Mouse (Mus musculus) limb, embryonic 12.5 days (tissue): ENCODE data around the gene Spata4. TPM values are rescaled to one million over a fixed set of nuclear protein-coding genes. Genes with fewer than 3 reads are reported as not detected.
A peak's percentile ranks its signal among the peaks of the same experiment; 100 is the strongest.

ENCODE experiments used
- ATAC-seq: fragments of 200-750 bp; cut with Nextera tagmentation; 2 replicates; pipeline ENCODE4 v1.8.0; 2017; ENCODE audit warnings: low read depth, moderate TSS enrichment; ENCODE audit not compliant: insufficient number of reproducible peaks, insufficient read depth, low FRiP score, low TSS enrichment
- H3K27ac ChIP-seq: fragments of 300-500 bp; sonication (generic); 2 replicates; pipeline ENCODE4 v1.5.1; 2016; ENCODE audit warnings: mild to moderate bottlenecking, moderate library complexity
- H3K27me3 ChIP-seq: fragments of 300-500 bp; sonication (generic); 2 replicates; pipeline ENCODE4 v1.6.1; 2016; ENCODE audit warnings: mild to moderate bottlenecking, moderate library complexity
- H3K36me3 ChIP-seq: fragments of 300-500 bp; sonication (generic); 2 replicates; pipeline ENCODE4 v1.6.1; 2016; ENCODE audit warnings: mild to moderate bottlenecking, moderate library complexity
- H3K4me1 ChIP-seq: fragments of 300-500 bp; sonication (generic); replicated peaks from 2 replicates; pipeline ENCODE4 v1.6.1; 2016
- H3K4me2 ChIP-seq: fragments of 300-500 bp; sonication (generic); 2 replicates; pipeline ENCODE4 v1.6.1; 2016; ENCODE audit warnings: mild to moderate bottlenecking, moderate library complexity
- H3K4me3 ChIP-seq: fragments of 300-500 bp; sonication (generic); replicated peaks from 2 replicates; pipeline ENCODE4 v1.5.1; 2016; ENCODE audit warnings: mild to moderate bottlenecking
- H3K9ac ChIP-seq: fragments of 300-500 bp; sonication (generic); replicated peaks from 2 replicates; pipeline ENCODE4 v1.6.1; 2016; ENCODE audit warnings: mild to moderate bottlenecking, moderate library complexity
- H3K9me3 ChIP-seq: fragments of 300-500 bp; sonication (generic); 2 replicates; pipeline ENCODE4 v1.6.1; 2016; ENCODE audit warnings: mild to moderate bottlenecking, moderate library complexity
- WGBS: fragments of 180-500 bp; shearing (Covaris S2); methylation state at CpG from one replicate; pipeline ENCODE4 v1.1.7; 2016; 5-methylcytosine and 5-hydroxymethylcytosine counted together
- polyA plus RNA-seq: library from polyadenylated mRNA; unstranded; fragments of >200 nt; fragmentation: Nextera tagmentation; extraction: Ambion mirVana; gene quantifications from 2 replicates; pipeline ENCODE4 v1.2.1, GENCODE M21; 2016

Gene Spata4
- polyA plus RNA-seq: not detected in 2 replicates

DNA sequence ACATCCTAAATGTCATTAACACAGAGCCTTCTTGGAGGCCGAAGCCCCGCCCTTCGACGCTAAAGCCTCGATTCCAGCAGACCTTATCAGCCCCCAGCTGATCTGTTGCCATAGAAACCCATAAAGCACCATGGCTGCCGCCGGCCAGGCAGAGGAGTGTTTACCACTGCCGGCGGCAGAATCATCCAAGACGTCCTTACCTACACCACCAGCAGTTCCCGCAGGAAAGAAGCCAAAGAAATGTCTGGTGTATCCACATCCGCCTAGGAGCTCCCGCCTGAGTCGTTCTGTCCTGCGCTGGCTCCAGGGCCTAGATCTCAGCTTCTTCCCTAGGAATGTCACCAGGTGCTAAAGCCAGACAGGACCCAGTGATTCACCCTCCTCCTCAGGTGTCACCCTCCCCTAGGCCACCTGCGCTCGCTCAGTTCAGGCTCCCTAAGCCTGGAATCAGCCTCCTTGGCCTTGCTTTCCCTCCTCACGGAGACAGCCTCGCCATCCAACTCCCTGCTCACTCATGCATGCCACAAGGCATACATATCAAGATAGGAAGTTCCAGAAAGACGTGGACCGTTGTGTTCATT, at the start of gene Spata4:
TSS of gene Spata4 (plus strand) at position 111 of the 581 bp plus-strand sequence.
- no peaks in the 10 kb centered on the region for H3K36me3 ChIP-seq
- peak within 1 kb of the TSS; percentile 62 for H3K4me2 ChIP-seq
- 0 out of 2 replicates have a peak, but pooled peaks cover 6% of the 10 kb centered on the region for H3K4me1 ChIP-seq
- 12% methylated on average over 21 of the region's 21 CpGs for WGBS
- H3K27me3 ChIP-seq: no peaks in the 10 kb centered on the region
- no peaks in the 10 kb centered on the region for H3K9me3 ChIP-seq
- H3K4me3 ChIP-seq: peak within 1 kb of the TSS; percentile 31
- peak; percentile 63; the same call in 1 of the 2 replicates for ATAC-seq
- H3K9ac ChIP-seq: no peak within 1 kb of the TSS
- H3K27ac ChIP-seq: no peak within 1 kb of the TSS

DNA sequence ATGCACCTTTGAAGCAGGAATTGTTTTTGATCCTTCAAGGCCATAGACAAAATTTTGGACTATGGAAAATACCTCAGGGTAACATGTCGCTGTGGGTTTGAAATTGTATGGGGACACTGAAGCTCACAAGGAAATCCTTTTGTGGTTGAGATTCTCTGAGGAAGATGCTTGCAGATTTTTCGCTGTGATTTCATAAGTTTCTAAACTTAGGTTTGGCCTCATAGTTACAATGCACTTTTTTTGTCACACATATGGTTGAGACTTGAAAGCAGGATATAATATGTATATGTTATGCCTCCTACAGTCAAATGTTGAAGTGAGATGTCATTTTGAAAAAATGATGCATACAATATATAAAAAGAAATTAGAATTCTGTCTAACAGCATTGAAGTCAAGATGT, 45.7 kb upstream of the Spata4 start:
- H3K4me2 ChIP-seq: no peak overlapping the region
- no peak overlapping the region for H3K27ac ChIP-seq
- H3K4me3 ChIP-seq: no peak overlapping the region
- no peaks in the 10 kb centered on the region for H3K9me3 ChIP-seq
- WGBS: 88% methylated on average over 2 of the region's 2 CpGs
- no peak overlapping the region for H3K9ac ChIP-seq
- no peaks in the 10 kb centered on the region for H3K4me1 ChIP-seq
- no peaks in the 10 kb centered on the region for H3K27me3 ChIP-seq
- ATAC-seq: no peak
- H3K36me3 ChIP-seq: no peaks in the 10 kb centered on the region

DNA sequence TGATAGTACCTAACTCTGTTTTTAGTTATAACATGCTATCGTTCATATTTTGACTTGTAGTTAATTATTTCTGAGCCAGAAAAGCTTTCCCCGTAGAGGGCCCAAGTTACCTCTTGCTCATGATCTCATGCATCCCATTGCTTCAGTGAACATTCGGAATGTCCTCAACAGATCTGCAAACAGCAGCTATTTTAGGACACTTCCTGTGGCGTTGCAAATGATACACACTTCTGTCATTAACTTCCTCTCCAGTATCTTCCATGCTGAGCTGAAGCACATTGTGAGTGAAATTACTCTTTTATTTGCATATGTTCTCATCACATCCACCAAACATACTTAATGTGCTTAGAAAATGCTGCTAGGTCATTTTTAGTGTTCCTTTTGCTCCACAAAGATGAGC, 38.4 kb upstream of the Spata4 start:
- no peak for ATAC-seq
- H3K9ac ChIP-seq: no peak overlapping the region
- H3K27ac ChIP-seq: no peak overlapping the region
- H3K9me3 ChIP-seq: no peaks in the 10 kb centered on the region
- H3K27me3 ChIP-seq: no peaks in the 10 kb centered on the region
- no peaks in the 10 kb centered on the region for H3K4me1 ChIP-seq
- no peak overlapping the region for H3K4me3 ChIP-seq
- H3K36me3 ChIP-seq: no peaks in the 10 kb centered on the region
- 84% methylated on average over 4 of the region's 4 CpGs for WGBS
- no peak overlapping the region for H3K4me2 ChIP-seq

DNA sequence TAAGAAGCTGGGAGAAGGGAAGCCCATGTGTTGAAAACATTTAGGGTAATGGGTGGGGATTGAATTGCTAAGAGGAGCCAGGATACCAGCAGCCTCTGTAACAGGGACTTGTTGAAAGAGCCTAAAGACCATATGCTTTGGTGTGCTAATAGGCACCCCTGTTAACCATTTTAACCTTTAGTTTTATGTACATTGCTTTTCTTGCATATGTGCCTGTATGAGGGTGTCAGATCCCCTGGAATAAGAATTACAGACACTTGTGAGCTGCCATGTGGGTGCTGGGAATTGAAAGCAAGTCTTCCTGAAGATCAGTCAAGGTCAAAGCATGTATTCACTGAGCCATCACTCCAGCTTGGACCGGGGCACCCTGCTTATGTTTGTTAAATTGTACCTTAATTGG, 35.4 kb upstream of the Spata4 start:
- ATAC-seq: no peak
- Histone ChIP-seq H3K4me3 (no peak overlapping the region), H3K4me2 (no peak overlapping the region), H3K9me3 (no peaks in the 10 kb centered on the region), H3K4me1 (no peaks in the 10 kb centered on the region), H3K36me3 (no peaks in the 10 kb centered on the region), H3K27ac (no peak overlapping the region), H3K27me3 (no peaks in the 10 kb centered on the region), H3K9ac (no peak overlapping the region)
- WGBS: 91% methylated on average over 1 of the region's 1 CpGs

- no peak for ATAC-seq
- no peak overlapping the region for H3K4me3 ChIP-seq
- H3K27me3 ChIP-seq: no peaks in the 10 kb centered on the region
- no peak overlapping the region for H3K4me2 ChIP-seq
- no peak overlapping the region for H3K27ac ChIP-seq
- H3K4me1 ChIP-seq: no peaks in the 10 kb centered on the region
- no peaks in the 10 kb centered on the region for H3K36me3 ChIP-seq
- whole genome bisulfite sequencing: 91% methylated on average over 7 of the region's 7 CpGs
- no peaks in the 10 kb centered on the region for H3K9me3 ChIP-seq
- H3K9ac ChIP-seq: no peak overlapping the region
Measured at GRCm38 (mm10) chr8:54565603-54566260, 34.8 kb upstream of the Spata4 start.

DNA sequence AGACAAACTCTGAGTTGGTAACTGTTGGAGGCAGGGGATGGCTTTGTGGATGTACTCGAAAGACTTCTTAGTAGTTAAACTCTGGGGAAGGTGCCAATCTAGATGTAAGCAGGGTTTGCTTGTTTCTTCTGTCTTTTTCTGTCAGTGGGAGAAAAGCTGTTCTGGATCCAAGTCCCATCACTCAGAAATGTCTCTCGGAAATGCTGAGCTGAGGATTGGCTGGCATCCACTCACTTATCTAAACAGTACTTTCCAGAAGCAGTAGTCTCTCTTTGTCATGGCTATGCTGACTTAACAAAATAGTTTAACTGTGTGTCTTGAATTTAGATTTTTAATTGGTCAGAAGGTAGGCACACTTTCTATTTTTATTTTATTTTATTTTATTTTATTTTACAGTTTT, 33.4 kb upstream of the Spata4 start:
- no peak overlapping the region for H3K4me3 ChIP-seq
- H3K9ac ChIP-seq: no peak overlapping the region
- H3K36me3 ChIP-seq: no peaks in the 10 kb centered on the region
- H3K4me1 ChIP-seq: no peaks in the 10 kb centered on the region
- no peak overlapping the region for H3K27ac ChIP-seq
- no peak overlapping the region for H3K4me2 ChIP-seq
- no peaks in the 10 kb centered on the region for H3K27me3 ChIP-seq
- no peaks in the 10 kb centered on the region for H3K9me3 ChIP-seq
- no peak for ATAC-seq
- 81% methylated on average over 2 of the region's 2 CpGs for WGBS

DNA sequence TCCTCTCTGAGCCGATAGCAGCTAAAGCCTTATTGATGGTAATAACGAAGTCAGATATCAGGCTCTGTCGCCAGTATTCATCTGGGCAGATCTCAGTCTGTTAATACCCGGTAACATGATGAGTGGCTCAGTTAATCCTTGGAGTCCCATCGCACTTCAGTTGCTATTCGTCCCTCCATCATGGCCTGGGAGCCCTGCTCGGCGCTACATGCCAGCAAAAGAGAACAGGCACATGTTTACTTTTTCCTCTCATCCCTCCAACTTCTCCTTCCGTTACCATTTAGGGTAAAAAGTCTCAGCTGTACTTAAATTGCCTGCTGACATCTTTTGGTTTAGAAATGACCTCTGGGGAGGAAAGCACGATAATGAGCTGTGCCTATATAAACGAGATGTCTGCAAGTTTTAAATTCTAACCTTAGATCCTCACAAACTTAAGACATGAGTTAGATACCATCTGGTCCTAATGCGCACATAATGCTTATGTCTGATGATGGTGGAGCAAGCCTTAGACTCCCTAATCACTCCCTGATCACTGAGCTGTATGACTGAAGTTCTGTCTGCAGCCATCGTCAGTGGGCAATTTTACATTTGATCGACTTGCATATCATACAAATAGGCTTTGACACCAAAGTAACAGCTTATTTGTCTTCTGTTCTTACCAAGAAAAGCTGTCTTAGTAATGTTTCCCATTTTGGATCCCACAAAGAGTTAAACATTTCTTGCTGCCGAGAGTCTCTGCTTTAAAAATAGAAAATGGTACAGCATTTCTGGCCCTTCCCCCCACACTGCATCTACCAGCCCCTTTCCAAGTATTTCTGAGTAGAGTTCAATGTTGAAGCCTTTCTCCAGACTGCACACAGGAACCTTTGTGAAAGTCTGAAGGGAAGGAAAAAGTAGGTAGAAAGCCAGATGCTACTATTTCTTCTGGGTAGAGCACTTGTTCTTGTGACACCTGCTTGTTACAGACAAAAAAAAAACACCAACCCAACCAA, 29.7 kb upstream of the Spata4 start:
- no peaks in the 10 kb centered on the region for H3K4me1 ChIP-seq
- no peak overlapping the region for H3K4me3 ChIP-seq
- H3K27ac ChIP-seq: no peak overlapping the region
- no peak overlapping the region for H3K4me2 ChIP-seq
- H3K9me3 ChIP-seq: no peaks in the 10 kb centered on the region
- no peak overlapping the region for H3K9ac ChIP-seq
- H3K27me3 ChIP-seq: no peaks in the 10 kb centered on the region
- WGBS: 50% methylated on average over 15 of the region's 15 CpGs
- ATAC-seq: no peak
- no peaks in the 10 kb centered on the region for H3K36me3 ChIP-seq

DNA sequence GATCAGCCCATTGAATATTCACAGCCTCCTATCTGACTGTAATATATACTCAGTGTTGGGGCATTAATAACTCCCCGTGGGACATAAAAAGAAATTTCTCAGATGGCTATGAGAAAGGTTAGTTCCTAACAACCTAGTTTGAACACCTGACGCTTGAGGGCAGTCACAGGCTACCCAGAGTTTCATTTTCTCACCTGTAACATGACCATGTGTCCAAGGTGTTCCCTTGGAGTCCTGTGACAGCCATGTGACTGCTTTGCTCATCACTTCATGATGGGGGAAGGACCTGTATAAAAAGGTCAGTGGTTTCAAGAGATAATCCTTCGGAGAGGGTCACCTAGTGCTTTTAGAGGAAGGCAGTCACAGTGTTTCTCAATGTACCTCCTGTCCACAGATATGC, 19.1 kb upstream of the Spata4 start:
- no peaks in the 10 kb centered on the region for H3K36me3 ChIP-seq
- no peak overlapping the region for H3K27ac ChIP-seq
- no peak overlapping the region for H3K4me3 ChIP-seq
- H3K4me2 ChIP-seq: no peak overlapping the region
- H3K4me1 ChIP-seq: no peaks in the 10 kb centered on the region
- no peaks in the 10 kb centered on the region for H3K9me3 ChIP-seq
- no peak for ATAC-seq
- no peaks in the 10 kb centered on the region for H3K27me3 ChIP-seq
- WGBS: 72% methylated on average over 3 of the region's 3 CpGs
- no peak overlapping the region for H3K9ac ChIP-seq

- H3K27me3 ChIP-seq: no peaks in the 10 kb centered on the region
- no peaks in the 10 kb centered on the region for H3K4me1 ChIP-seq
- no peak overlapping the region for H3K4me3 ChIP-seq
- no peak overlapping the region for H3K9ac ChIP-seq
- no peak for ATAC-seq
- H3K27ac ChIP-seq: no peak overlapping the region
- H3K9me3 ChIP-seq: no peaks in the 10 kb centered on the region
- H3K36me3 ChIP-seq: no peaks in the 10 kb centered on the region
- WGBS: 44% methylated on average over 1 of the region's 1 CpGs
- H3K4me2 ChIP-seq: no peak overlapping the region
Measured at GRCm38 (mm10) chr8:54582886-54583285, 17.7 kb upstream of the Spata4 start.

DNA sequence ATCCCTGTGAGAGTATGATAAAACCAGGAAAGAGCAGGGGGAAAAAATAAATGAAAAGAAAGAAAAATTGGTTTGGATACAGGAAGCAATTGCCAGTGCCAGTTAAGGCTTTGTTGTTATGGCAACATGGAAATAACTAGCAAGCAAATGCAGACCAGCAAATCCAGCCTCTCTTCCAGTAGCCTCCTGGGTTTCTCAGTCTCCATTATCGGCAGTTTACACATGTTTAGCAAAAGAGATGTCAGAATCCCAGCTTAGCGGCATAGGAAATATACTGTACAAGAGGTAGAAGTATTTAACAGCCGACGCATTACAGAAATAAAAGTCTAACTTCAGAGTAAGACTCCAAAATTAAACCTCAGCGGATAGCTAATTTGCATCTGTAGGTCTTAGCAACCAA, 5.9 kb upstream of the Spata4 start:
- H3K9ac ChIP-seq: no peak overlapping the region
- no peak overlapping the region for H3K4me3 ChIP-seq
- H3K27me3 ChIP-seq: no peaks in the 10 kb centered on the region
- no peaks in the 10 kb centered on the region for H3K36me3 ChIP-seq
- H3K27ac ChIP-seq: no peak overlapping the region
- no peak for ATAC-seq
- no peak overlapping the region for H3K4me2 ChIP-seq
- WGBS: 81% methylated on average over 5 of the region's 5 CpGs
- no peaks in the 10 kb centered on the region for H3K4me1 ChIP-seq
- no peaks in the 10 kb centered on the region for H3K9me3 ChIP-seq

GRCm38 (mm10) chr8:54596051-54596450, 4.5 kb upstream of the Spata4 start:
- 0 out of 2 replicates have a peak, but pooled peaks cover 6% of the 10 kb centered on the region for H3K4me1 ChIP-seq
- no peak for ATAC-seq
- no peak overlapping the region for H3K9ac ChIP-seq
- no peak overlapping the region for H3K27ac ChIP-seq
- H3K4me2 ChIP-seq: no peak overlapping the region
- no peaks in the 10 kb centered on the region for H3K27me3 ChIP-seq
- H3K4me3 ChIP-seq: no peak overlapping the region
- no peaks in the 10 kb centered on the region for H3K36me3 ChIP-seq
- 75% methylated on average over 2 of the region's 2 CpGs for WGBS
- H3K9me3 ChIP-seq: no peaks in the 10 kb centered on the region
